Mouse (Mus musculus) left cerebral cortex, adult 2 months (tissue): ENCODE measurements around the gene Tom1l1. TPM values are rescaled to one million over a fixed set of nuclear protein-coding genes. Genes with fewer than 3 reads are reported as not detected.
A peak's percentile ranks its signal among the peaks of the same experiment; 100 is the strongest.
"Not testable (repeated sequence)": the region's sequence is repeated elsewhere in the genome, so short reads cannot be mapped to it uniquely, and the experiment has no call there.

Experiments used
- DNase-seq, 2 experiments: peaks; one replicate each; pipeline ENCODE4 v3.0.0; 2021 to 2022; ENCODE audit warnings: low spot score in 2 of 2, mixed read lengths in 1 of 2; ENCODE audit errors: extremely low spot score in 1 of 2
- H3K27ac ChIP-seq: fragments of 200-600 bp; 2 replicates; pipeline ENCODE4 v1.8.1; 2022
- H3K4me3 ChIP-seq: fragments of 200-600 bp; 2 replicates; pipeline ENCODE4 v1.8.1; 2022
- CTCF ChIP-seq: fragments of 200-600 bp; IDR thresholded peaks from 2 replicates; pipeline ENCODE4 v1.8.1; 2022; ENCODE audit warnings: antibody characterized with exemption, mild to moderate bottlenecking, moderate library complexity
- intact Hi-C: fragments of 180-260 bp; cut with DNase I; formaldehyde crosslinking; loops from one replicate; pipeline ENCODE4 v1.15.1; 2025
- long read RNA-seq, 2 experiments: library from polyadenylated mRNA; stranded (forward); transcript quantifications; one replicate each; pipeline ENCODE4 v2.0.0; 2021; ENCODE audit warnings: borderline mapping rate in 2 of 2
- total RNA-seq, 2 experiments: library from RNA; stranded (reverse); gene quantifications; 2 replicates each; pipeline ENCODE4 v1.2.3; 2021

Gene Tom1l1
- 10 to 100 TPM; 28.4 to 30.0 TPM for total RNA-seq
- long read RNA-seq, experiment 1, full-length matches to known transcripts, result 17 of 23 reads
- long read RNA-seq, experiment 1, partial matches to known transcripts, result 0 of 23 reads
- long read RNA-seq, experiment 1, other reads (novel, unspliced or antisense), result 6 of 23 reads
- long read RNA-seq, experiment 2, full-length matches to known transcripts, result 12 of 22 reads
- long read RNA-seq, experiment 2, partial matches to known transcripts, result 6 of 22 reads
- long read RNA-seq, experiment 2, other reads (novel, unspliced or antisense), result 4 of 22 reads

GRCm38 (mm10) chr11:90687460-90688416, at the start of gene Tom1l1:
Gene Tom1l1, minus strand, starts transcription at chr11:90688366.
- DNase-seq, result peak; percentile 85
- Histone ChIP-seq H3K27ac (peak within 1 kb of the TSS; percentile 78), H3K4me3 (peak within 1 kb of the TSS; percentile 67)
- intact Hi-C loops, result no loop called here
- TF ChIP-seq CTCF, result no peak; the same call in 1 of the 2 replicates

DNA sequence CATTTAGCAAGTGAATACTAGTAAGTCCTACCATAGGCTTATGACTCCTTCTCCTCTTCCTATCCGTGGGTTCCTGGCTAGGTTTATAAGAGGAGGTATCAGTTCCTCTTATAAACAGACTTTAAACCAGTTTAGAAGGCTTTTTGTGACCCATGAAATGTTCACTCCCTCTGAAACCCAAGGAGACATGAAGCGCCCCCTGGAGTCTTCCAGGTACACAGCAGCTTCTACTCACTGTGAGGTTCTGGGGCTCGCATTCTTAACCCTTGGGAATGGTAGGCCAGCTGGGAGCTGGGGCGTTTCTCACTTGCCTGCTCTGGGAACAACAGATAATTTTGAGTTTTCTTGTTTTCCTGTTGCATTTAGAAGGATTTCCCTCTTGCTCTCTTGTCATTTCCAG, 45.4 kb upstream of the Tom1l1 start:
- Histone ChIP-seq H3K4me3 (no peak overlapping the region), H3K27ac (no peak overlapping the region)
- DNase-seq, result no peak
- peak; percentile 8; the same call in 1 of the 2 replicates for TF ChIP-seq CTCF
- intact Hi-C loops, result no loop called here

- no peak for DNase-seq
- H3K27ac ChIP-seq, result no peak overlapping the region
- intact Hi-C loops, result no loop called here
- H3K4me3 ChIP-seq, result no peak overlapping the region
- TF ChIP-seq CTCF, result no peak
Observed at GRCm38 (mm10) chr11:90727354-90728125, 39.4 kb upstream of the Tom1l1 start.

GRCm38 (mm10) chr11:90726730-90727129, 38.6 kb upstream of the Tom1l1 start:
- intact Hi-C loops, result no loop called here
- Histone ChIP-seq H3K27ac (no peak overlapping the region), H3K4me3 (no peak overlapping the region)
- no peak for TF ChIP-seq CTCF
- no peak for DNase-seq

- Histone ChIP-seq H3K27ac (no peak overlapping the region), H3K4me3 (no peak overlapping the region)
- no peak for TF ChIP-seq CTCF
- intact Hi-C loops, result no loop called here
- no peak for DNase-seq
Observed at GRCm38 (mm10) chr11:90722304-90722703, 34.1 kb upstream of the Tom1l1 start.

DNA sequence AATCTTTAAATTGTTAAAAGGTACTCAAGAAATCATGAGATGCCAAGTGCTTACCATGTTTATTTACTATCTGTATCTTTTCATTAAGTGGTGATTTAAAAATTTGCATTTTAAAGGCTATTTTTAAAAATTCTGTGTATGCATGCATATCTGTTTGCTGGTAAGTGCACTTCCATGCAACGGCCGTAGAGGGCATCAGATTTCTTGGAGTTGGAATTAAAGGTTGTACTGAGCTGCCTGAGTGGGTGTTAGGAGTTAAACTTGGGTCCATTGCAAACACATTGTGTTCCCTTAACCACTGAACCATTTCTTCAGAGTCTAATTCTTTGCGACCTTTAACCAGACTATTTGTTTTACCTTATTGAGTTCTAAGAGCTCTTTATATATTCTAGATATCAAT, 29.6 kb upstream of the Tom1l1 start:
- no peak for TF ChIP-seq CTCF
- no peak for DNase-seq
- intact Hi-C loops, result no loop called here
- Histone ChIP-seq H3K4me3 (no peak overlapping the region), H3K27ac (no peak overlapping the region)

- no peak overlapping the region for H3K27ac ChIP-seq
- TF ChIP-seq CTCF, result no peak
- H3K4me3 ChIP-seq, result no peak overlapping the region
- DNase-seq, result no peak
- intact Hi-C loops, result no loop called here
Observed at GRCm38 (mm10) chr11:90711596-90711995, 23.4 kb upstream of the Tom1l1 start.

GRCm38 (mm10) chr11:90707134-90707533, 19.0 kb upstream of the Tom1l1 start:
- not testable (repeated sequence) for H3K27ac ChIP-seq, DNase-seq, H3K4me3 ChIP-seq
- intact Hi-C loops, result loop anchor here (10.0 kb wide), 1 partner anchor 578 kb away; no protein-coding TSS in a partner anchor

- H3K4me3 ChIP-seq, result no peak overlapping the region
- intact Hi-C loops, result no loop called here
Observed at GRCm38 (mm10) chr11:90697480-90698240, 9.5 kb upstream of the Tom1l1 start.

GRCm38 (mm10) chr11:90695811-90696210, 7.6 kb upstream of the Tom1l1 start:
- no peak for TF ChIP-seq CTCF
- Histone ChIP-seq H3K4me3 (no peak overlapping the region), H3K27ac (no peak overlapping the region)
- DNase-seq, result no peak
- intact Hi-C loops, result no loop called here

More at GRCm38 (mm10) chr11:90697480-90698240, 9.5 kb upstream of the Tom1l1 start:
- TF ChIP-seq CTCF, result peak; percentile 70
- no peak overlapping the region for H3K27ac ChIP-seq
- DNase-seq, result peak; percentile 65 to 71

DNA sequence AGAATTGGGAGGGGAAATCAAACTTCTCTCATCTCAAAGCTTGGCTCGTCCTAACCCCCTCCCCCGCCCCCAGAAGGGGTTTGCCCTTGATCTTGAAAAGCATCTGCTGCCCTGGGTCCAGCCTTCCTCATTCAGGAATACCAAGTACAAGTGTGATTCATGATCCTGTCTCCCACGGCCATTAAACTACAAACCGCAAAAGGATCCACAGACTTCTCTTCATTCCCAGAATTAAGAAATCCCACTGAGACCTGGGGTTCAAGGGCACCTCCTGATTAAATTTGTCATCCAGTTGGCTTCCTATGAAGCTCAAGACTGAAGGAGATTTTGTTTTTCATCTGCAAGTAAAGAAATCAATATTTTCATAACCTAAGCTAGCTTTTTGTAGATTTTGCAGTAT, 6.0 kb upstream of the Tom1l1 start:
- no peak overlapping the region for H3K4me3 ChIP-seq
- intact Hi-C loops, result no loop called here
- no peak for DNase-seq
- no peak overlapping the region for H3K27ac ChIP-seq
- no peak for TF ChIP-seq CTCF
